Mouse (Mus musculus): Measurements from ENCODE around the gene Trpc3. TPM values are rescaled to one million over a fixed set of nuclear protein-coding genes. Genes with fewer than 3 reads are reported as not detected.

Trpc3 gene
- total and polyA plus RNA-seq, 3 experiments, result not detected

GRCm38 (mm10) chr3:36635449-36635848 lies 54.5 kb downstream of the Trpc3 start:
- peak; percentile 99 for TF ChIP-seq MAFK (IDR thresholded peaks at IDR 0.05; ENCODE audit: insufficient replicate concordance, low read length)
- peak; percentile 75 to 80; a peak in 3 of 4 replicates for TF ChIP-seq CTCF (conservative IDR thresholded peaks at IDR 0.05 in 1 of 2, IDR thresholded peaks at IDR 0.05 in 1 of 2; ENCODE audit: low read depth in 2 of 2, low read length in 2 of 2)
- TF ChIP-seq RAD21 (IDR thresholded peaks at IDR 0.05; ENCODE audit: low read depth, low read length), result peak; percentile 88
- TF ChIP-seq ZNF384 (IDR thresholded peaks at IDR 0.05; ENCODE audit: low read depth, low read length), result no peak
- no peak for TF ChIP-seq PAX5 (IDR thresholded peaks at IDR 0.05; ENCODE audit: low read length)
- TF ChIP-seq USF2 (conservative IDR thresholded peaks at IDR 0.05; ENCODE audit: low read depth, low read length), result no peak
- peak; percentile 65 for TF ChIP-seq SMC3 (IDR thresholded peaks at IDR 0.05; ENCODE audit: low read depth, low read length)
- no peak for TF ChIP-seq EP300 (IDR thresholded peaks at IDR 0.05; ENCODE audit: low read length)
- no peak for TF ChIP-seq KAT2A (IDR thresholded peaks at IDR 0.05; ENCODE audit: insufficient replicate concordance, low read length)
- TF ChIP-seq E2F4 (IDR thresholded peaks at IDR 0.05; ENCODE audit: insufficient replicate concordance, low read depth, low read length), result no peak
- Histone ChIP-seq H3K9ac (ENCODE audit: insufficient read depth, low read depth) (no peak overlapping the region), H3K27me3 (replicated peaks) (no peaks in the 10 kb centered on the region), H3K4me3 (replicated peaks in 1 of 3; ENCODE audit: low read depth in 2 of 3, low read length in 2 of 3, poor library complexity in 1 of 3) (no peak overlapping the region), H3K9me3 (replicated peaks; ENCODE audit: low read length) (no peaks in the 10 kb centered on the region), H3K4me1 (ENCODE audit: control insufficient read depth in 1 of 2, insufficient read depth in 2 of 2) (no peaks in the 10 kb centered on the region), H3K27ac (ENCODE audit: insufficient read depth, low read depth) (no peak overlapping the region), H3K79me2 (replicated peaks; ENCODE audit: control insufficient read depth, extremely low read depth, insufficient read depth, poor library complexity, severe bottlenecking) (no peaks in the 10 kb centered on the region), H3K36me3 (replicated peaks in 1 of 2; ENCODE audit: control insufficient read depth in 1 of 2, insufficient read depth in 1 of 2, low read length in 1 of 2) (no peaks in the 10 kb centered on the region), H3K4me2 (ENCODE audit: insufficient read depth, low read depth, poor library complexity, severe bottlenecking) (peak overlapping the region; percentile 21; the same call in 1 of the 2 replicates)
- dilution Hi-C loops (cut with MboI; ENCODE audit: extremely low pct_ligation_motif_present, extremely low pct_unique_long_range_greater_than_20kb, low sequenced_read_pairs) (no loop called here), in situ Hi-C loops (cut with MboI; ENCODE audit: low pct_ligation_motif_present, low pct_unique_long_range_greater_than_20kb, low sequenced_read_pairs) (loop anchor here (25.0 kb wide), 1 partner anchor 202 kb away; no protein-coding TSS in a partner anchor)
- peak; percentile 44 for DNase-seq (ENCODE audit: extremely low read depth)

GRCm38 (mm10) chr3:36626803-36627202 lies 63.2 kb downstream of the Trpc3 start:
- H3K9me3 ChIP-seq (replicated peaks; ENCODE audit: low read length), result no peaks in the 10 kb centered on the region
- H3K36me3 ChIP-seq (replicated peaks in 1 of 2; ENCODE audit: control insufficient read depth in 1 of 2, insufficient read depth in 1 of 2, low read length in 1 of 2), result no peaks in the 10 kb centered on the region
- TF ChIP-seq KAT2A (IDR thresholded peaks at IDR 0.05; ENCODE audit: insufficient replicate concordance, low read length), result no peak
- peak; percentile 38; the same call in 1 of the 2 replicates for TF ChIP-seq EP300 (IDR thresholded peaks at IDR 0.05; ENCODE audit: low read length)
- peak; percentile 47; the same call in 1 of the 2 replicates for TF ChIP-seq IRF4 (IDR thresholded peaks at IDR 0.05; ENCODE audit: low read depth, low read length)
- H3K9ac ChIP-seq (ENCODE audit: insufficient read depth, low read depth), result no peak overlapping the region
- no peaks in the 10 kb centered on the region for H3K27me3 ChIP-seq (replicated peaks)
- peaks cover 7 to 12% of the 10 kb centered on the region in 2 experiments for H3K4me1 ChIP-seq (ENCODE audit: control insufficient read depth in 1 of 2, insufficient read depth in 2 of 2)
- no peak overlapping the region for H3K27ac ChIP-seq (ENCODE audit: insufficient read depth, low read depth)
- DNase-seq (ENCODE audit: extremely low read depth), result peak; percentile 44
- dilution Hi-C loops (cut with MboI; ENCODE audit: extremely low pct_ligation_motif_present, extremely low pct_unique_long_range_greater_than_20kb, low sequenced_read_pairs), result no loop called here
- no peaks in the 10 kb centered on the region for H3K79me2 ChIP-seq (replicated peaks; ENCODE audit: control insufficient read depth, extremely low read depth, insufficient read depth, poor library complexity, severe bottlenecking)
- in situ Hi-C loops (cut with MboI; ENCODE audit: low pct_ligation_motif_present, low pct_unique_long_range_greater_than_20kb, low sequenced_read_pairs), result loop anchor here (25.0 kb wide), 1 partner anchor 210 kb away; no protein-coding TSS in a partner anchor
- no peak overlapping the region for H3K4me2 ChIP-seq (ENCODE audit: insufficient read depth, low read depth, poor library complexity, severe bottlenecking)
- no peak overlapping the region for H3K4me3 ChIP-seq (replicated peaks in 1 of 3; ENCODE audit: low read depth in 2 of 3, low read length in 2 of 3, poor library complexity in 1 of 3)

- DNase-seq (ENCODE audit: extremely low read depth), result no peak
- Histone ChIP-seq H3K4me2 (ENCODE audit: insufficient read depth, low read depth, poor library complexity, severe bottlenecking) (no peak overlapping the region), H3K4me1 (ENCODE audit: control insufficient read depth in 1 of 2, insufficient read depth in 2 of 2) (peaks cover 2 to 3% of the 10 kb centered on the region in 2 experiments; a peak in 2 of 4 replicates)
Observed at GRCm38 (mm10) chr3:36618181-36618580, 71.8 kb downstream of the Trpc3 start.

More at GRCm38 (mm10) chr3:36618181-36618580, 71.8 kb downstream of the Trpc3 start:
- dilution Hi-C loops (cut with MboI; ENCODE audit: extremely low pct_ligation_motif_present, extremely low pct_unique_long_range_greater_than_20kb, low sequenced_read_pairs) (no loop called here), in situ Hi-C loops (cut with MboI; ENCODE audit: low pct_ligation_motif_present, low pct_unique_long_range_greater_than_20kb, low sequenced_read_pairs) (no loop called here)
- no peak overlapping the region for H3K4me3 ChIP-seq (replicated peaks in 1 of 3; ENCODE audit: low read depth in 2 of 3, low read length in 2 of 3, poor library complexity in 1 of 3)
- H3K36me3 ChIP-seq (replicated peaks in 1 of 2; ENCODE audit: control insufficient read depth in 1 of 2, insufficient read depth in 1 of 2, low read length in 1 of 2), result no peaks in the 10 kb centered on the region
- no peaks in the 10 kb centered on the region for H3K9me3 ChIP-seq (replicated peaks; ENCODE audit: low read length)
- H3K9ac ChIP-seq (ENCODE audit: insufficient read depth, low read depth), result no peak overlapping the region
- TF ChIP-seq TCF12 (IDR thresholded peaks at IDR 0.05; ENCODE audit: low read depth, low read length) (no peak), CHD1 (IDR thresholded peaks at IDR 0.05; ENCODE audit: low read depth, low read length) (no peak), JUN (IDR thresholded peaks at IDR 0.05; ENCODE audit: insufficient read depth, low read depth, low read length) (no peak), ELF1 (IDR thresholded peaks at IDR 0.05; ENCODE audit: low read depth, low read length) (no peak), USF1 (IDR thresholded peaks at IDR 0.05; ENCODE audit: low read depth, low read length) (no peak), SMC3 (IDR thresholded peaks at IDR 0.05; ENCODE audit: low read depth, low read length) (no peak), PAX5 (IDR thresholded peaks at IDR 0.05; ENCODE audit: low read length) (no peak)
- H3K27ac ChIP-seq (ENCODE audit: insufficient read depth, low read depth), result no peak overlapping the region
- H3K27me3 ChIP-seq (replicated peaks), result no peaks in the 10 kb centered on the region
- H3K79me2 ChIP-seq (replicated peaks; ENCODE audit: control insufficient read depth, extremely low read depth, insufficient read depth, poor library complexity, severe bottlenecking), result no peaks in the 10 kb centered on the region

Data from CH12.LX (cell line).